Mouse (Mus musculus) right cerebral cortex, adult 18-20 months (tissue): ENCODE data around the gene Tecpr2.

Experiments used
- DNase-seq: peaks from one replicate; pipeline ENCODE4 v3.0.0; 2022; ENCODE audit warnings: mixed read lengths

The Tecpr2 gene

DNA sequence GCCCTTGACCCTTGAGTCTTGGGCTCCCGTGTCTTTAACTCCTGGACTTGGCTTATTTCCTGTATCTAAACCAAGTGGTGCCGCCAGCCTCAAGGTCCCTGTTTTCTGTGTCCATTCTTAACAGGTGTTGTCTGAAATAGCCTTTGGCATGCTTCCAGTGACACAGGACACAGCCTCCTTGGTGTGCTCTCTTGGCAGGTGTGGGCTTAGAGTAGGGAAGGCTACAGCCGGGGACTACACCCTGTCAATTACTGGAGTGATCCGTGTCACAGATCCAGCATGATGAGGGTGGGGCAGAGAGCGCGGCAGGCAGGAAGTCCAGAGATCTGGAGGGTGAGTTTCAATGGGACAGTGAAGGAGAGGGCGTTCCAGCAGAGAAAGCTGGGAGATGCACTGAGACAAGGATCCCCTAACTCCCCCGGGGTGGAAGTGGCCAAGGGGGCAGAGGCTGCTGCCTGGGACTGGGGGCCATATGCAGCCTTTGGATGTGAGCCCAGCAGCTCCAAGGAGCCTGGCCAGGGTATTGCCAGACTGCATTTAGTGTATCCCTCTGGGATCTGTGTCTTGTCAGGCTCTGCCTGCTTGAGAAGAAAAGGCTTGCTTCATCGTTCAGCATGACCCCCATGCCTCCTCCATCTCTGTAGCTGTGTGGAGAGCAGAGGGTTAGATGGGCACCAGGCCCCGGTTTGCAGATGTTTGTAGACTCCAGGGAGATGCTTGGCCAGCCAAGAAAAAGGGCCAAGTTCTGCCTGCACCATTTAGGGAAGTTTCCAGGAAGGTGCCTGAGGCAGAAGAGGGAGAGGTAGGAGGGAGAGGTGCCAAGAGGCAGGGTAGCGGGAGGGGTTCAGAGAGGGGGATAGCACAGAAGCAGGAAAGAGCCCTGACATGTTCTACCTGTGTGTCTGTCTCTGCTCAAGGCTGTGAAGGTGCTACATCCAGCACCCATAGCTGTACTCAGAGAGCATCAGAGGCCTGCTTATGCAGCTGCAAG, 119.7 kb downstream of the Tecpr2 start:
- DNase-seq: no peak

DNA sequence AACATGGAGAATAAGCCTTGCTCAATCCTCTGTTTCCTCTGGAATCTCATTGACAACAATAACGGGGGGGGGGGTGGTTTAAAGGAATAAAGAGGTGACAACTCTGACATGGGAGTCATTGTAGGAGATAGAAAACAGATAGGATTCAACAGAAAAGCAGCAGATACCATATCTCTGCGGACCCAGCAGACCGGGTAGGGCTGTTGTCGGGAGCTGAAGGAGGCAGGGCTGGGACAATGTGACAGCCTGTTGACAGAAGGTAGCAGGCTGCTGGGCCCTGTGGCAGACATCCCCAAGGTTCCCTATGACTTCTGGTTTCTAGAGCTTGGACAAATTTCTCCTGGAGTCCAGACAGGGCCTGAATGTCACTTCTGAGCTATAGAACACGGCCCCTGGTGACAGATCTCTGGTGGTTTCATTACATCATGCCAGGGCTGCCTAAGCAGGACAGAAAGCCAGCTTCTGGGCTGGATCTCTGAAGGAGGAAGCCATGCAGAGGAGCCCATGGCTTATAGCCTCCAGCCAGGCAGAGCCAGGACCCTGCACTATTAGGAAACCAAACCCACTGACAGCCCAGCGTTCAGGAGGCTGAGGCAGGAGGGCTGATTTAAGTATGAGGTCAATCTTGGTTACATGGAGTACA, 120.7 kb downstream of the Tecpr2 start:
- DNase-seq: no peak

DNA sequence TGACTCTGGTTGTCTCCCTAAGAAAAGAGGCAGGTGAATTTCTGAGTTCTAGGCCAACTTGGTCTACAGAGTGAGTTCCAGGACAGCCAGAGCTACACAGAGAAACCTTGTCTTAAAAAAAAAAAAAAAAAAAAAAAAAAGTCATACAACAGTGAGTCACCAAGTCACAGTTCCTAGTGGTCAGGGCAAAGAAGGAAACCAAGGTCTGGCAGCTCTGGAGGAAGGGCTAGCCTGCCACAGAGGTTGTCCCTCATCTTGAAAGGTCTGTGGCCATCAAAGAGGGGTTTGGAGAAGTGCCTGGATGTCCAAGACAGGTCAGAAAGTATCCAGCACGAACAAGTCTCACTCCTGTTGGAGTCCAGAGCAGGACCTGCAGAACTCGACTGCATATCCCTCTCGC, 127.7 kb downstream of the Tecpr2 start:
- DNase-seq: no peak

DNA sequence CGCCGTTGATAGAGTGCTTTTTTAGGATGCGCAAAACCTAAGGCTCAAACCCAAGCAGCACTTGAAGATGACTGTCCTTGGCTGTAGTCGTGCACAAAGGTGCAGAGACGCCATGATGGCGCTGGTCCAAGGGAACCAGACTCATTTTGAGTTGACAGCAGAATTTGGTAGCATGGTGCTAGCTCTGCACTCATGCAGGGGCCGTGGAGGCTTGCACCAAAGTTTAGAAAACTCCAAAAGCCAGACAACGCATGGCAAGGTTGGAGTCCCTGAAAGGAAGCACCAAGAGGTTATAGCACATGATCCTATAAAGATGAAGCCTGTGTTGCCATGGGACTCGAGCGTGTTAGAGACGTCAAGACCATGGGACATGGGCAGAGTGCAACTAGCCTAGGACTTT, 129.0 kb downstream of the Tecpr2 start:
- DNase-seq: no peak

DNA sequence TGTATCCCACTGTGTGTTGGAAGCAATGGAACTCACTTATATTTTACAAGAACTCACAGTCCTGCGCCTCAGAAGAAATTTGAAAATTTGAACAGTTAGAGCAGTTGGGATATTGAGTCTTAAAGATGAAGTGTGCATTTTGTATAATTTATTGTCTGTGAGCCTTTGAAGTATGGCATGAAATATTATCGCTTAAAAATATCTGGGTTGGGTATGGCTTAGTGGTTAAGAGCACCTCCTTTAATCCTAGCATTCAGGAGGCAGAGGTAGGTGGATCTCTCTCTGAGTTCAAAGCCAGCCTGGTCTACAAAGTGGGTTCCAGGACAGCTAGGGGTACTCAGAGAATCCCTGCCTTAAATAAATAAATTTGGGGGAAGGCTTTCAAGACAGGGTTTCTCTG, 130.0 kb downstream of the Tecpr2 start:
- no peak for DNase-seq

DNA sequence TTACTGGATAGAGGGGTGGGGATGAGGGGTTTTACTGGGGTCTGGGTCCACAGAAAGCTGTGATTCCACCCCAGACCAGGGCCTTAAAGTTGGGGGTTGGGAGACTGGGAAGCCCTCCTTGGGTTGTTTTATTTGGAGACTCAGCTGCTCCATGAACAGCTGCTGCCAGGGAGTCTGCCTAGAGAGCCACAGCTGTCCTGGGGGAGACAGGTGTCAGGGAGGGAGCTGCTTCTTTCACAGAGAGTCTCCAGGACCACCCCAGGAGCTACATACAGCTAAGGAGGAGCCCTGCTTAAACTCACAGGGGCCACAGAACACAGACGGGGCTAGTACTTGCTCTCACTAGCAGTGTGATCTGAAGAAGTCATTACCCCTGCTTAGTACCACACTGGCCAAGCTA, 132.1 kb downstream of the Tecpr2 start:
- DNase-seq: no peak

DNA sequence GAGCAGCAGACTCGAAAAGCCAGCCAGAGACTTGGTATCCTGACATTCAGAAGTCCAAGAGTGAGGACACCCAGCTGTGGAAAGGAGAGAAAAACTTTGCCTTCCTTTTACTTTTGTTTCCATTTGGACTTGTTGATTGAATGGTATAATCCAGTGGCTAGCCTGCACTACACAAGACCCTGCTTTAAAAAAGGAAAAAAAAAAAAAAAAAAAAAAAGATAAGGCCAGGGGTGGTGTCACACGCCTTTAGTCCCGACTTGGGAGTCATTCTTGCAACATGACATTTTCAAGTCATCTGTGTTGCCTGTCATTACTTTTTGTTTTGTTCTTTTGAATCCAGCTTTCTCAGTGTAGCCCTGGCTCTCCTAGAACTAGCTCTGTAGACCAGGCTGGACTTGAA, 132.5 kb downstream of the Tecpr2 start:
- no peak for DNase-seq
